Mouse (Mus musculus) T-helper 1 cell (primary cell): ENCODE results near the gene Akap12.

Experiments
- in situ Hi-C: fragments of 300-600 bp; cut with MboI, MseI; formaldehyde crosslinking; loops from one replicate; pipeline ENCODE4 v1.15.1; 2025; ENCODE audit warnings: high pct_unique_total_duplicates

Gene Akap12

DNA sequence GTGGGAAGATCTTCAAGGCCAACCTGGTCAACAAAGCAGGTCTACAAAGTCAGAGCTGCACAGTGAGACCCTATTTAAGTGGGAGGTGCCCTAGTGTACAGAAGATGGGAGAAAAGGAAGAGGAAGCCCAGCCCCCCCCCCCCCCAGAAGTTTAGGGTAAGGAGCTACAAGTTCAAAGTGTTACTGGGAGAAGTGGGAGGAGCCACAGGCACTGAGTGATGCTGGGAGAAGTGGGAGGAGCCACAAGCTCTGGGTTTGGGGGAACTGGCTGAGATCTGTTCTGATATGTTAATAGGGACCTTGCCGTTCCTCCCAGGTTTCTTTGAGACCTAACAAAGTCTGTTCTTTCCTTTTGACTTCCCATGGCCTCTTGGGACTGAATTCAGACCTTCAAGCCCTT, 18.6 kb downstream of the Akap12 start:
- in situ Hi-C loops, result loop anchor here (5.0 kb wide), 1 partner anchor 47 kb away; no protein-coding TSS in a partner anchor

GRCm38 (mm10) chr10:4285752-4286151, 19.6 kb downstream of the Akap12 start:
- in situ Hi-C loops, result loop anchor here (5.0 kb wide), 1 partner anchor 48 kb away; no protein-coding TSS in a partner anchor

DNA sequence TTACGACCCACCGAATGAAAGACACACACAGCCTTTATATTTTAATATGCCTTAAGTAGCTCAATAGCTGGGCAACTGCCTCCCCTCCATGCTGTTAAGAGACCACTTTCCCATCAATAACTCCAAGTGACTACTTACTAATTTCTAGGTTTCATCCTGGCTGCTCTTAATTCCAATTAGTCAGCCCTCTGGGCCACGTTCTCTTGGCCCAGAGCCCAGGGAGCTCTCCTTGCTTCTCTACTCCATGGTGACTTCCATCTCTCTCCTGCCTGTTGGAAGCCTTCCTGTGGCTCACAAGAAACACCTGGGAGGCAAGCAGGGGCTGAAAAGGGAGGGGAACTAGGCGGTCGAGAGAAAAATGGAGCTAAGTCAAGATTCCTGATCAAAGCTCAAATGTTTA, 23.0 kb downstream of the Akap12 start:
- in situ Hi-C loops, result loop anchor here (5.0 kb wide), 1 partner anchor 52 kb away; no protein-coding TSS in a partner anchor

DNA sequence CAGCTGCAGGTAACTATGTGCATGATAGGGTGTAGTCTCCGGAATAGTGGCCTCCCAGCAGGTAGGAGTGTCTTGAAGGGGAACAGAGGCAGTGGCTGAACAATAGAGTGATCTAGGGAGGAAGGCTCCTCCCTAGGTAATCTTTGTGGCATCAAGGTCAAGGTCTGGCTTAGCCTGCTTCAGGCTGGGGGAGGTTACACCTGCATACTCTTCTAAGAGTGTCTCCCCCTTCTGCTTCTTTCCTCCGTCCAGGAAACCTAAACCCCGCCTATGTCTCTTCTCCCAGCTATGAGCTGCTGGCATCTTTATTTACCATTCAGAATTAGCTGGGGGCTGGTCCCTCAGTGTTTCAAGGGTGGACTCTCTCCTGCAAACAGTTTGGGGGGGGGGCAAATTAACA, 23.5 kb downstream of the Akap12 start:
- in situ Hi-C loops, result loop anchor here (5.0 kb wide), 1 partner anchor 52 kb away; no protein-coding TSS in a partner anchor

DNA sequence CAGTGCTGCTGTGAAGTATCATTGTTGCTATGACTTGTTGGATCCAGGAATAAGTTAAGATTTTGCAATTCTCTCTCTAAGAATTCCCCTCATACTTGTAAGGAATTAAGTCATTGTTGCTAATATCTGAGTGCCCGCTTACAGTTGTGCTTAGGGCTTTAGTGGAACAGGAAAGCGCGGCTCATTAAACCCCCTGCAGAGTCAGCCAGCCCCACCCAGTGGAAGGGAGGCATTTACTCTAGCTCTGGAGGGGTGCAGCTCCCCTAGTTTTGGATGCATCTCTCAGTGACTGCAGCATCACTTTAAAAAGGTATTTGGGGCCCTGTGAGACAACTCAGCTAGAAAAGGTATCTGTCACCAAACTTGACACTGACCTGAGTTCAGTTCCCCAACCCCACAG, 24.0 kb downstream of the Akap12 start:
- in situ Hi-C loops, result no loop called here

DNA sequence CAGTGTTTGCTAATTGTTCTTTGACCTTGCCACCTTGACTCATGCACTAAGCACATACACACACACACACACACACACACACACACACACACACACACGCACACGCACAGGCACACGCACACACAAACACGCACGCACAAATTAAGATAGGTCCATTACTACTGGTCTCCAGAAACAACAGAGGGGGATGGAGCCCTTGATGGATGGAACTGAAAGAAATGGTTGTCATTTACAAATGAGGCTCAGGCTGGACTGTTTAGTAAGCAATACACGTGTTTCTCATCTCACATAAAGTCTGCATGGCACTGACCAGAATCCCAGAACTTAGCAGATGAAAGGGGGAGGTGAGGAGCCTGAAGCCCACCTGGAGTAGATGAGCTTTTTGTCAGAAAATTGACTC, 24.4 kb downstream of the Akap12 start:
- in situ Hi-C loops, result no loop called here

GRCm38 (mm10) chr10:4293418-4293817, 27.2 kb downstream of the Akap12 start:
- in situ Hi-C loops, result no loop called here

- in situ Hi-C loops, result loop anchor here (10.0 kb wide), 1 partner anchor 831 kb away; no protein-coding TSS in a partner anchor
Measured at GRCm38 (mm10) chr10:4303558-4303957, 37.4 kb downstream of the Akap12 start.

DNA sequence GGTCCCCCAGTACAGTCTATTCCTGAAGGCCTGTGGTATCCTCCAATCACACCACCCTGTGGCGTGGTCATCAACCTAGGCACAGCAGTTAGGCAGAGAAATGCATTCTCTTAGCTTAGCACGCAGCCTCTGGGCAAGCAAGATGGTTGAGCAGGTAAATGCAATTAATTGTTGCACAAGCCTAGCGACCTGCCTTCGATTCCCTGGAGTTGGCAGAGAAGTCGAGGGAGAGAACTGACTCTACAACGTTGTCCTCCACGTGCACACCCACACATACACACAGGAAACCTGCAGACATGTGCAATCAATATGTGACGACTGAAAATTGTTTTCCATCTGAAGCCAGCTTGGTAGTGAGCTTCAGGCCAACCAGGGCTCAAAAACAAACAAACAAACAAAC, 57.7 kb downstream of the Akap12 start:
- in situ Hi-C loops, result no loop called here

GRCm38 (mm10) chr10:4325562-4325961, 59.4 kb downstream of the Akap12 start:
- in situ Hi-C loops, result no loop called here

DNA sequence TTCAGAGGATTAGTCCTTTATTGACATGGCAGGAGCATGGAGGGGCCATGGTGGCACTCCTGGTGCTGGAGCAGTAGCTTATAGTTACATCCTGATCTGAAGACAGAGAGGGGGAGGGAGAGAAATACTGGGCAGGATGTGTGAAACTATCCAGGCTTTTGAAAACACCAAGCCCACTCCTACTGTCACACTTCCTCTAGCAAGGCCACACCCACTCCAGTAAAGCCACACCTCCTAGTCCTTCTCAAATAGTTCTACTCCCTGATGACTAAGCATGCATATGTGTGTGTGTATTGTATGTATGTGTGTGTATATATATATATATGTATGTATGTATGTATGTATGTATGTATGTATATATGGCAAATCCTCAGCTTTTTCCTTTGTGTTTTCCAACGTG, 61.5 kb downstream of the Akap12 start:
- in situ Hi-C loops, result no loop called here

DNA sequence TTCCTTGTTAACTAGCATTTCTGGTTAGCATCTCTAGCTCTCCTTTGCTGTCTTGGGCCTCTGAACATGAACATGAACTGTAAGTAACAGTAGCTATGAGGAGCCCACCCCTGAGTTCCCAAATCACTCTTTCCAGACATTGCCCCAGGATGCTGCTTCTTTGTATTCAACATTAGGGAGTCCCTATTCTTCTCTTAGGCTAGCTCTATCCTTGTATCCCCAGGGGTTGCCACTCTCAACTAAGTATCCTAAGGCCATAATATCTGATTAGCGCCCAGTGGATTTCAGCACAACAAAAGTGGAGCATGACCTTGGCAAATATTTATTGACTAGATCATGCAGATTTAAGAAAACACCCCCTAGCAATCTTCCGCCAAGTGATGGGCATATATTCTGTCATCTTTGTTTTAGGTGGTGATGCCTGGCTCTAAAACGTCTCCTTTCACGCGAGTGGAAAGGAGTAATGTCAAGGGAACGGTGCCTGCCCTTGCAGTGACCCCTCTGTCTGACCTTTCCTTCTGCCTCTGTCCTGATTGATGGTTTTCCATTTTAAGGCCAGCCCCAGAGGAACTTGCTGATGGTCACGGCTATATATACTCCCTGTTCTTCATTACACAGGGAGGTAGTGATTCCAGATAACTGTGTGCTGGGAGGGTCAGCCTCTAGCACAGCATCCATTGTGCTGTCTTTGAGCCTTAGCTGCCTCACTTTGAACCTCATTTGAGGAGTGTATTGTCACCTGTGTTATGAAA, 66.2 kb downstream of the Akap12 start:
- in situ Hi-C loops, result loop anchor here (10.0 kb wide), 1 partner anchor 798 kb away; no protein-coding TSS in a partner anchor

GRCm38 (mm10) chr10:4333319-4333718, 67.1 kb downstream of the Akap12 start:
- in situ Hi-C loops, result loop anchor here (10.0 kb wide), 1 partner anchor 799 kb away; no protein-coding TSS in a partner anchor

DNA sequence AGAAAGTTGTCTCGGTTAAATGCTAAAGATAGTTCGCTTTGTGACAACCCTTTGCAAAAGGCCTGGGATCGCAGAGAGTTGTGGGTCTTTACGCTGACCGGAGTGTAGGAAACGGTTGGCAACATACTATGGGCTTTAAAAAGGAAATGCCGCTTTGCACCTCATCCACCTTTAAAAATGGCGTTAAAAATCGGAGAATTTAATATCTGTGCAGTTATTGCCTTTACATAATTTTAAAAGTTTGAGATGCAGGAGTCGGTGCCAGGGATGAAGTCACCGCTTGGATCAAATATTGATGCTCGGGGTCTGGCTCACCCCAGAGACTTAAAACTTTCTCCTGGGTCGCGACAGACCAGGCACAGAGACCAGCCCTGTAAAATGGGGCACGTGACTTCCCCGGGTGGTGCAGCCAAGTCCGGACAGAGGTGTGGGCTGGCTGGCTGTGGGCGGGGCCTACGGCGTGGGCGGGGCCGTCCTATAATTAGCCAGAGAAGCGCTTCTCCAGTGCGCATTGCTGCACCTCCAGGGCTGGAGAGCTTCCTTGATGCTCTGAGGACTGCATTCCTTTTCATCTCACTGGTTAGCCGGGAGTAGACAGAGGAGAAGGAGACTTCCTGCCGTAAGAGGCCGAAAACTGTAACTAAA, 68.0 kb downstream of the Akap12 start:
- in situ Hi-C loops, result loop anchor here (10.0 kb wide), 1 partner anchor 799 kb away; no protein-coding TSS in a partner anchor

- in situ Hi-C loops, result loop anchor here (10.0 kb wide), 1 partner anchor 804 kb away; no protein-coding TSS in a partner anchor
Measured at GRCm38 (mm10) chr10:4338863-4339461, 72.8 kb downstream of the Akap12 start.

DNA sequence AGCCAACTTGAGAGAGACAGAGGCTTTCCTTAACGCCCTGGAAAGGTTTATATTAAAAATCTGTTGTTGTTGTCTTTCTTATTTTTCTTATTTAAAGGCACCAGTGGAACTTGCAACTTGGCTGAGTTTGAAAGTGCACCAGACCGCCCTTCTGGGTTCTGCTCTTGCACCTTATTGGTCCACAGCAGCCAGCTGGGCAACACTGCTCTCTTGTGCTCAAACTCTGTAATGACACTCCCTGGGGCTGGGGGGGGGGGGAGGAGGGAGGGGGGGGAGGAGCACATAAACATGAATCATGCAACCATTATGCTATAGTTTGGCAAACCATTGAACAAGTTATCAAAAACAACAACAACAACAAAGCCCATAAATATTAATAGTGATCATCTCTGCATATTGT, 75.2 kb downstream of the Akap12 start:
- in situ Hi-C loops, result no loop called here

- in situ Hi-C loops, result no loop called here
Measured at GRCm38 (mm10) chr10:4346489-4347135, 80.4 kb downstream of the Akap12 start.

DNA sequence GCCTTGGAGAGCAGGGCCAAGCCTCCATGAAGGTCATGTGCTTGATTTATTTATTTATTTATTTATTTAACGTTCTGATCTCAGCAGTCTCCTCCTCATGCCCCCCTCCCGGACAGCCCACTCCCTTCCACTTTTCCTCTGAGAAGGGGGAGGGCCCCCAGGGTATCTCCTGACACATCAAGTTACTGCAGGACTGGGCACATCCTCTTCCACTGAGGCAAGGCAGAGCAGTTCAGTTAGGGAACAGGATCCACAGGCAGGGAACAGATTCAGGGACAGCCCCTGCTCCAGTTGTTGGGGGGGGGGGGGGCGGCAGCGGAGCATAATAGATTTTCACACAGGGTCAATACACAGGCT, 80.9 kb downstream of the Akap12 start:
- in situ Hi-C loops, result no loop called here

- in situ Hi-C loops, result no loop called here
Measured at GRCm38 (mm10) chr10:4347591-4347990, 81.4 kb downstream of the Akap12 start.

- in situ Hi-C loops, result loop anchor here (5.0 kb wide), 1 partner anchor 362 kb away; no protein-coding TSS in a partner anchor
Measured at GRCm38 (mm10) chr10:4354371-4355260, 88.4 kb downstream of the Akap12 start.
